Mouse (Mus musculus) E14TG2a.4 (cell line): Measurements from ENCODE around the gene Uhrf1bp1.

Experiments
- CTCF ChIP-seq: conservative IDR thresholded peaks from 2 replicates; pipeline ENCODE4 v1.5.1; 2014; ENCODE audit warnings: low read length
- NANOG ChIP-seq: IDR thresholded peaks from 2 replicates; pipeline ENCODE4 v1.6.1; 2014; ENCODE audit warnings: borderline replicate concordance, low read length, mixed read lengths
- POU5F1 ChIP-seq: IDR thresholded peaks from 2 replicates; pipeline ENCODE4 v1.6.1; 2014; ENCODE audit warnings: low read length, borderline replicate concordance

GRCm38 (mm10) chr17:27920676-27921075 is 64.4 kb downstream of the Uhrf1bp1 start:
- TF ChIP-seq CTCF (no peak), POU5F1 (no peak), NANOG (no peak)
